Mouse (Mus musculus): ENCODE measurements around the gene Siglec1. TPM values are rescaled to one million over a fixed set of nuclear protein-coding genes. Genes with fewer than 3 reads are reported as not detected.

Gene Siglec1
- polyA plus RNA-seq, 1 experiment from 2014 or later = 0.22 TPM

DNA sequence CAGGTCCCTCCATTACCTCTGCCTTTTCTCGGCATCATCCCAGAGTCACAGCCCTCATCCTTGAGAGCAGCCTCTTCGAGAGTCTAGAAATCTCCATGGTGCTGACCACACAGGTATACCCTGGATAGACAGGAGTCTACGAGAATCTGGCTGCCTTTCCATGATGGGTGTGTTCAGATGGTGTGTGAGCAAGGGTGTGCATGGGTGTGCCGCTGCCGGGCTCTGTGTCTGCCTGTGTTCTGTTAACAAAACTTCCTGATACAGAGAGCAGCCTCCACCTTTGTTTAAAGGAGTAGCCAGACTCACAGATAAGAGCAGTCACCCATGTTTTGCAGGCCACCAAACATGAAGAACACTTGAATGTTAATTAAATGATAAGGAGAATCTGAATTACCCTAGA lies 43.3 kb upstream of the Siglec1 start:
- no peaks in the 10 kb centered on the region for H3K27me3 ChIP-seq (ENCODE audit: control insufficient read depth, insufficient read depth, low read length)
- H3K27ac ChIP-seq (ENCODE audit: low read length) = no peak overlapping the region
- 61% methylated on average over 5 of the region's 5 CpGs for WGBS
- H3K9me3 ChIP-seq (ENCODE audit: control insufficient read depth, low read depth, low read length) = no peaks in the 10 kb centered on the region
- H3K4me2 ChIP-seq (replicated peaks; ENCODE audit: low read depth, low read length) = 0 out of 2 replicates have a peak overlapping the region, but pooled peaks have one; percentile 6
- peaks cover 11% of the 10 kb centered on the region for H3K36me3 ChIP-seq (ENCODE audit: control insufficient read depth, insufficient read depth, low read length)
- no peak for ATAC-seq (ENCODE audit: insufficient number of reproducible peaks, insufficient read depth, low FRiP score, low read depth)
- H3K4me1 ChIP-seq (ENCODE audit: control insufficient read depth, insufficient read depth, low read length) = peaks cover 23% of the 10 kb centered on the region
- no peak overlapping the region for H3K4me3 ChIP-seq (ENCODE audit: low read depth, low read length)
- no peak overlapping the region for H3K9ac ChIP-seq (replicated peaks; ENCODE audit: low read depth, low read length)

DNA sequence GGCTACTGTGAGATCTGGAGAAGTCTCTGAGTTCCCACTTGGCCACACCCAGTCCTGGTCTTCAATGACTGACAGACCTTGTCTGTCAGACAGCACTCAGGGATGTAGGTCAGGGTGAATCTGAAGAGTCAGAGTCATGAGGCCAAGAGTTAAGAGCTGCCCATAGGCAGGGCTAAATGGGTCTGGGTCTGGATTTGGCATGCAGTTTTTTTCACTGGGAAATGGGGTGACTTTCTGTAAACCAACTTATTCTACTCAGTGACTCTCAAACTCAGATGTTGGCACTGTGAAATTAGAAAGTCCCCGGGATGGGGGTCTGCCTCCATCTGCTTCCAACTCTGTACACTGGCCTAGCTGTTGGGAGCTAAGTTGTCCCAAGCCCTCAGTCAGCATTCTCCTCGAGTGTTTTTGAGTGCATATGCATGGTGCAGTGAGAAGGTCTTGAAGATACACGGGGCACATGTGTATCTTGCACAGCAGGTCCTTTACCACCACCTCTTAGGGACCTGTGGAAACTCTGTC lies 42.1 kb upstream of the Siglec1 start:
- WGBS = 78% methylated on average over 3 of the region's 3 CpGs
- no peak overlapping the region for H3K9ac ChIP-seq (replicated peaks; ENCODE audit: low read depth, low read length)
- H3K36me3 ChIP-seq (ENCODE audit: control insufficient read depth, insufficient read depth, low read length) = peaks cover 4% of the 10 kb centered on the region
- H3K27me3 ChIP-seq (ENCODE audit: control insufficient read depth, insufficient read depth, low read length) = no peaks in the 10 kb centered on the region
- H3K4me3 ChIP-seq (ENCODE audit: low read depth, low read length) = peak overlapping the region; percentile 50
- no peak overlapping the region for H3K27ac ChIP-seq (ENCODE audit: low read length)
- ATAC-seq (ENCODE audit: insufficient number of reproducible peaks, insufficient read depth, low FRiP score, low read depth) = no peak
- H3K4me2 ChIP-seq (replicated peaks; ENCODE audit: low read depth, low read length) = peak overlapping the region; percentile 64
- H3K9me3 ChIP-seq (ENCODE audit: control insufficient read depth, low read depth, low read length) = no peaks in the 10 kb centered on the region
- H3K4me1 ChIP-seq (ENCODE audit: control insufficient read depth, insufficient read depth, low read length) = peaks cover 23% of the 10 kb centered on the region

DNA sequence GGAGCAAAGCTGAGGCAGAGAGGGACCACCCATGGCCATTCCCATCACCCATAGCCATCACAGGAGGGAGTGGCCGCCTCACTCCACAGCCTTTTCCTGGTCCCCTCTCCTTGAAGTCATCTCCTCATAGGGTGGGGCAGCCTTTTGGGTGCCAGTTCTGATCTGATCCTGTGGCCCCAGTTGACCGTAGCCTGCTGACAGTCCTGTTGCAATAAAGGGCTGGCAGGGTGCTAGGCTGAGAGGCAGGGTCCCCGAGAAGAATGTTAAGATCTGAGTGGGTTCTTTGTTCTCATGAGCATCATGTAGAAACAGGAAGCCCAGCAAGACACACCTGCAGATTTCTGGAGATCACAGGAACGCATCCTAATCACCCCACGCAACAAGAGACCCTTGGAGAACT lies 41.6 kb upstream of the Siglec1 start:
- no peak for ATAC-seq (ENCODE audit: insufficient number of reproducible peaks, insufficient read depth, low FRiP score, low read depth)
- peaks cover 23% of the 10 kb centered on the region for H3K4me1 ChIP-seq (ENCODE audit: control insufficient read depth, insufficient read depth, low read length)
- H3K27me3 ChIP-seq (ENCODE audit: control insufficient read depth, insufficient read depth, low read length) = no peaks in the 10 kb centered on the region
- H3K27ac ChIP-seq (ENCODE audit: low read length) = no peak overlapping the region
- 74% methylated on average over 5 of the region's 5 CpGs for WGBS
- peak overlapping the region; percentile 64 for H3K4me2 ChIP-seq (replicated peaks; ENCODE audit: low read depth, low read length)
- H3K36me3 ChIP-seq (ENCODE audit: control insufficient read depth, insufficient read depth, low read length) = peaks cover 4% of the 10 kb centered on the region
- H3K4me3 ChIP-seq (ENCODE audit: low read depth, low read length) = peak overlapping the region; percentile 50
- H3K9ac ChIP-seq (replicated peaks; ENCODE audit: low read depth, low read length) = peak overlapping the region; percentile 69; the same call in 1 of the 2 replicates
- no peaks in the 10 kb centered on the region for H3K9me3 ChIP-seq (ENCODE audit: control insufficient read depth, low read depth, low read length)

DNA sequence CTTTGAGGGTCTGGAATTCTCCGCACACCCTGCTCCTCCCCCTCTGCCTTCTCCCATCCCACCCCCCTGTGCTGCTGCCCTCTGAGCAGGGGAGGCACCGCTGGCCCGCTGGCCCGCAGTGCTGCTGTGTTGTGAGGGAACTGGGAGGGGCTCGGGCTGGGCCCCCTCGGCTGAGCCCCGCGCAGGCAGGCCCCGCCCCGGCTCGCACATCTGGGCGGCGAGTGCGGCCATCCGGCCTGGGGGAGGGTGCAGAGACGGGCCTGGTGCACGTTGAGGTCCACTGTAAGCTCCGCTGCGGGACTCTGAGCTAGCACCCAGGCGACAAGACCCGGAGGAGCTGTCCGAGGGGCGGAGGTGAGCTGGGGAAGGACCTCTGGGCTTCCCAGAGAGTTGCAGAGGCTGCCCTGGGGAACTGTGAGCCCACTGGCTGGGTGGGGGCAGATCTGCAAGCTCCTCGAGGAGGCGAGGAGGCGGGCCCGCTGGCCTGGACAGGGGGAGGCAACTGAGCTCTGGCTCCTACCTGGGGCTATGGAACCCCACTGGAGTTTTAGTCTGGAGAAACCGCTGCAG lies 40.7 kb upstream of the Siglec1 start, which contains the start of gene Hspa12b:
Gene Hspa12b (plus strand): TSS at position 120 of the 570 bp plus-strand sequence.
- Histone ChIP-seq H3K27ac (ENCODE audit: low read length) (peak within 1 kb of the TSS; percentile 66; the same call in 1 of the 2 replicates), H3K27me3 (ENCODE audit: control insufficient read depth, insufficient read depth, low read length) (no peaks in the 10 kb centered on the region)
- WGBS = 0% methylated on average over 28 of the region's 28 CpGs

GRCm38 (mm10) chr2:131125964-131126815 lies 39.6 kb upstream of the Siglec1 start:
- peaks cover 23% of the 10 kb centered on the region for H3K4me1 ChIP-seq (ENCODE audit: control insufficient read depth, insufficient read depth, low read length)
- H3K36me3 ChIP-seq (ENCODE audit: control insufficient read depth, insufficient read depth, low read length) = no peaks in the 10 kb centered on the region
- ATAC-seq (ENCODE audit: insufficient number of reproducible peaks, insufficient read depth, low FRiP score, low read depth) = 0 out of 2 replicates have a peak, but pooled peaks have one; percentile 3
- 46% methylated on average over 9 of the region's 9 CpGs for WGBS
- H3K9me3 ChIP-seq (ENCODE audit: control insufficient read depth, low read depth, low read length) = no peaks in the 10 kb centered on the region
- peak overlapping the region; percentile 66; the same call in 1 of the 2 replicates for H3K27ac ChIP-seq (ENCODE audit: low read length)
- H3K4me2 ChIP-seq (replicated peaks; ENCODE audit: low read depth, low read length) = peak overlapping the region; percentile 64; the same call in 1 of the 2 replicates
- no peak overlapping the region for H3K9ac ChIP-seq (replicated peaks; ENCODE audit: low read depth, low read length)
- H3K4me3 ChIP-seq (ENCODE audit: low read depth, low read length) = peak overlapping the region; percentile 50; the same call in 1 of the 2 replicates
- H3K27me3 ChIP-seq (ENCODE audit: control insufficient read depth, insufficient read depth, low read length) = no peaks in the 10 kb centered on the region

More for the DNA sequence above, 40.7 kb upstream of the Siglec1 start, which contains the start of gene Hspa12b:
- Histone ChIP-seq H3K4me3 (ENCODE audit: low read depth, low read length) (peak within 1 kb of the TSS; percentile 50), H3K36me3 (ENCODE audit: control insufficient read depth, insufficient read depth, low read length) (peaks cover 4% of the 10 kb centered on the region), H3K4me1 (ENCODE audit: control insufficient read depth, insufficient read depth, low read length) (peaks cover 23% of the 10 kb centered on the region), H3K9me3 (ENCODE audit: control insufficient read depth, low read depth, low read length) (no peaks in the 10 kb centered on the region), H3K4me2 (replicated peaks; ENCODE audit: low read depth, low read length) (peak within 1 kb of the TSS; percentile 64), H3K9ac (replicated peaks; ENCODE audit: low read depth, low read length) (peak within 1 kb of the TSS; percentile 69)
- peak; percentile 91 for ATAC-seq (ENCODE audit: insufficient number of reproducible peaks, insufficient read depth, low FRiP score, low read depth)

GRCm38 (mm10) chr2:131125157-131125963 lies 38.8 kb upstream of the Siglec1 start:
- no peaks in the 10 kb centered on the region for H3K36me3 ChIP-seq (ENCODE audit: control insufficient read depth, insufficient read depth, low read length)
- no peak overlapping the region for H3K4me3 ChIP-seq (ENCODE audit: low read depth, low read length)
- H3K9me3 ChIP-seq (ENCODE audit: control insufficient read depth, low read depth, low read length) = no peaks in the 10 kb centered on the region
- no peak for ATAC-seq (ENCODE audit: insufficient number of reproducible peaks, insufficient read depth, low FRiP score, low read depth)
- no peaks in the 10 kb centered on the region for H3K27me3 ChIP-seq (ENCODE audit: control insufficient read depth, insufficient read depth, low read length)
- peaks cover 23% of the 10 kb centered on the region for H3K4me1 ChIP-seq (ENCODE audit: control insufficient read depth, insufficient read depth, low read length)
- no peak overlapping the region for H3K4me2 ChIP-seq (replicated peaks; ENCODE audit: low read depth, low read length)
- no peak overlapping the region for H3K27ac ChIP-seq (ENCODE audit: low read length)
- WGBS = 90% methylated on average over 9 of the region's 9 CpGs
- no peak overlapping the region for H3K9ac ChIP-seq (replicated peaks; ENCODE audit: low read depth, low read length)

DNA sequence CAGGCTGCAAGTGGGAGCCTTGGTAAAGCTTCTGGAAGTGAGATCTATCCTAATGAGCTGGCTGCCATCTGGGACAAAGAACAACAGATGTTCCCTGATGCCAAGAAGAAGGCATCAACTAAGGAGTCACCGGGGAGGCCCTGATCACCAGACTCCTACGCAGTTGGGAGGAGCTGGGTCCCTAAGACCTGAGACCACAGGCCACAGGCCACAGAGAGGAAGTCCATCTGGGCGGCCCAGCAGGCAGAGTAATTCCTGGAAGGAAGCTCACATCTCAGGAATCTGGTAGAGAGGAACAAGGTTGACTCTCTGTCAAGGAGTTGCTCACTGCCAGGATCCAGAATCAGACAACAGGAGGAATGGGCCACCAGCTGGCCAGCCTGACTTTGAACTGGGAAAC lies 37.6 kb upstream of the Siglec1 start:
- Histone ChIP-seq H3K4me3 (ENCODE audit: low read depth, low read length) (no peak overlapping the region), H3K4me2 (replicated peaks; ENCODE audit: low read depth, low read length) (no peak overlapping the region), H3K36me3 (ENCODE audit: control insufficient read depth, insufficient read depth, low read length) (no peaks in the 10 kb centered on the region), H3K4me1 (ENCODE audit: control insufficient read depth, insufficient read depth, low read length) (peaks cover 21% of the 10 kb centered on the region), H3K27ac (ENCODE audit: low read length) (no peak overlapping the region), H3K27me3 (ENCODE audit: control insufficient read depth, insufficient read depth, low read length) (no peaks in the 10 kb centered on the region), H3K9ac (replicated peaks; ENCODE audit: low read depth, low read length) (no peak overlapping the region), H3K9me3 (ENCODE audit: control insufficient read depth, low read depth, low read length) (no peaks in the 10 kb centered on the region)
- ATAC-seq (ENCODE audit: insufficient number of reproducible peaks, insufficient read depth, low FRiP score, low read depth) = no peak
- WGBS = 67% methylated on average over 3 of the region's 3 CpGs

Data from stomach, embryonic 14.5 days (tissue).